Mouse (Mus musculus) megakaryocyte progenitor cell, adult 5-6 weeks (primary cell): ENCODE results near the gene Olfr67. TPM values are rescaled to one million over a fixed set of nuclear protein-coding genes. Genes with fewer than 3 reads are reported as not detected.
"Not testable (repeated sequence)": the region's sequence is repeated elsewhere in the genome, so short reads cannot be mapped to it uniquely, and the experiment has no call there.

ENCODE experiments used
- ATAC-seq: replicated peaks from 2 replicates; pipeline ENCODE4 v1.8.0; 2016; ENCODE audit warnings: mild to moderate bottlenecking, moderate TSS enrichment, inconsistent platforms; ENCODE audit not compliant: poor library complexity
- total RNA-seq, 2 experiments: library from RNA; stranded (forward) in 1 of 2; stranded (reverse) in 1 of 2; fragments of 157-497, 149-512 nt in 1 of 2; fragments of 200-1000 nt in 1 of 2; gene quantifications; 2 replicates each; pipeline versions ENCODE4 v1.2.3 to v1.2.4; 2015 to 2017

The Olfr67 gene
- total RNA-seq, 2 experiments from 2014 or later: not detected

- ATAC-seq: peak; percentile 69
Observed at GRCm38 (mm10) chr7:103777652-103778051, 14.0 kb downstream of the Olfr67 start.

DNA sequence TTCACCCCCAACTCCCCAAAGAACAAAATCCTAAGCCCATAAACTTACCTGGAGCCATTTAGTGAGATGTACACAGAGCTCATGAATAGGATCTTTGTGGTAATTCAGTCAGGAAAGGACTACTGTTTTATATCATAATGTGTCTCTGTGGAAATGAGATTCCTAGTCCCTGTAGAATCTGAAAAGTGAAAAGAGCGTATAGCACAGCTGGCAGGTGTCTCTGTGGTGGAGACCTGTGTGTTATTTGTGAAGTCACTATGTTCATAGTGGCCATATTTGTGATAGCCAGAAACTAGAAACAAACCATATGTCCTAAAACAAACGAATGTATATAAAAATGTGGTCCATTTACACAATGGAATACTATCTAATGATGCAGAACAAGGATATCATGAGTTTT, 20.1 kb downstream of the Olfr67 start, which contains the start of gene Olfr69:
TSS of gene Olfr69 (minus strand) at position 101 of the 400 bp plus-strand sequence.
- no peak for ATAC-seq

- peak; percentile 87 for ATAC-seq
Observed at GRCm38 (mm10) chr7:103767687-103768086, 23.9 kb downstream of the Olfr67 start.

- ATAC-seq: not testable (repeated sequence)
Observed at GRCm38 (mm10) chr7:103762212-103762611, 29.4 kb downstream of the Olfr67 start.

DNA sequence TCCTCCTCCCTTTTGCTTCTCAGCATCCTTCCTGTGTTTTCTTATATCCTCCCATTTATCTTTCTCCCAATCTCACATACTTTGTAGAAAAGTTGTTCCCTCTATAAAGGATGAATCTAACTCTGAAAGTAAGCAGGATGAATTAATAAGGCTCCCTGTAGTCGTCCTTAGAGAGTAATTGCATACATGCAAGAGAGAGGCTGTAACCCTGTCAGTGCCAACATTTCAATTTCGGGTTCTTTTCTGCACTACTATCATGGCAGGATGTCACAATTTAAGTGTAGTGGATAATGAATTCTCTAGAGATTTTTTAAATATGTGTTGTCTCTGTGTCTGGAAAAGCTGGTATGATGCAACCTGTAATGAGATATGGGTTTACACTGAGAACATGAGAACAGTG, 34.4 kb downstream of the Olfr67 start, which contains the start of gene Olfr630:
TSS of gene Olfr630 (minus strand) at position 101 of the 400 bp plus-strand sequence.
- ATAC-seq: no peak

DNA sequence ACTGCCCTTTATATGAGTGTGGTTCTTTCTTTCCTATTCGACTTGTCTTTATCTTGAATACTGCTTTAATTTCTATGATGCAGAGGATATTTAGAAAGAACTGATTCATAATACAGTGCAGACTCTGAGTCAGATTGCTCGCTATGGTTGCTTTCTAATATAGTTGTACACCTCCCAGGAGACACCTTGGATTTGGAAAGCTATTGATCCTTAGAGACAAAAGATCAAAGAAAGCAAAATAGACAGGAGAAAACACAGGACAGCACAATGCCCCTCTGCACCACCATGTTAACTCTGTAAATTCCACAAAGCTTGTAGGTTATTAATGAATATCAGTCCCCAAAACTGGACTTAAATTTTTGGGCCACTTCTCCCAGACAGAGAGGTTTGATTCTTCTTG, 46.8 kb downstream of the Olfr67 start, which contains the start of gene Olfr629:
TSS of gene Olfr629 (minus strand) at position 101 of the 400 bp plus-strand sequence.
- no peak for ATAC-seq

Other genes with a start within 250 kb of the Olfr67 start
Only the 30 nearest of the 34 such genes appear.
- not detected in 2 replicates for gene Olfr616, start 222.7 kb downstream of the Olfr67 start, total RNA-seq (2015)
- not detected in 2 replicates for gene Olfr616, start 222.7 kb downstream of the Olfr67 start, total RNA-seq (2017)
- gene Olfr617, start 218.8 kb downstream of the Olfr67 start, total RNA-seq (2015): not detected in 2 replicates
- not detected in 2 replicates for gene Olfr617, start 218.8 kb downstream of the Olfr67 start, total RNA-seq (2017)
- not detected in 2 replicates for gene Olfr618, start 201.7 kb downstream of the Olfr67 start, total RNA-seq (2015)
- gene Olfr618, start 201.7 kb downstream of the Olfr67 start, total RNA-seq (2017): not detected in 2 replicates
- gene Olfr619, start 191.2 kb downstream of the Olfr67 start, total RNA-seq (2015): not detected in 2 replicates
- not detected in 2 replicates for gene Olfr619, start 191.2 kb downstream of the Olfr67 start, total RNA-seq (2017)
- gene Olfr620, start 179.3 kb downstream of the Olfr67 start, total RNA-seq (2015): not detected in 2 replicates
- gene Olfr620, start 179.3 kb downstream of the Olfr67 start, total RNA-seq (2017): not detected in 2 replicates
- gene Olfr622, start 149.1 kb downstream of the Olfr67 start, total RNA-seq (2015): not detected in 2 replicates
- gene Olfr622, start 149.1 kb downstream of the Olfr67 start, total RNA-seq (2017): not detected in 2 replicates
- gene Olfr623, start 128.1 kb downstream of the Olfr67 start, total RNA-seq (2015): not detected in 2 replicates
- gene Olfr623, start 128.1 kb downstream of the Olfr67 start, total RNA-seq (2017): not detected in 2 replicates
- 0.02 TPM in 1 of 2 replicates, not detected in the other for gene Olfr624, start 120.6 kb downstream of the Olfr67 start, total RNA-seq (2015)
- gene Olfr624, start 120.6 kb downstream of the Olfr67 start, total RNA-seq (2017): 0.12 TPM in 1 of 2 replicates, not detected in the other
- gene Olfr625-ps1, start 109.1 kb downstream of the Olfr67 start, total RNA-seq (2015): not detected in 2 replicates
- gene Olfr625-ps1, start 109.1 kb downstream of the Olfr67 start, total RNA-seq (2017): not detected in 2 replicates
- gene Olfr243, start 77.2 kb downstream of the Olfr67 start, total RNA-seq (2015): not detected in 2 replicates
- not detected in 2 replicates for gene Olfr243, start 77.2 kb downstream of the Olfr67 start, total RNA-seq (2017)
- gene Olfr628, start 61.4 kb downstream of the Olfr67 start, total RNA-seq (2015): not detected in 2 replicates
- not detected in 2 replicates for gene Olfr628, start 61.4 kb downstream of the Olfr67 start, total RNA-seq (2017)
- not detected in 2 replicates for gene Olfr629, start 46.9 kb downstream of the Olfr67 start, total RNA-seq (2015)
- not detected in 2 replicates for gene Olfr629, start 46.9 kb downstream of the Olfr67 start, total RNA-seq (2017)
- gene Olfr630, start 34.5 kb downstream of the Olfr67 start, total RNA-seq (2015): not detected in 2 replicates
- not detected in 2 replicates for gene Olfr630, start 34.5 kb downstream of the Olfr67 start, total RNA-seq (2017)
- not detected in 2 replicates for gene Olfr69, start 20.2 kb downstream of the Olfr67 start, total RNA-seq (2015)
- gene Olfr69, start 20.2 kb downstream of the Olfr67 start, total RNA-seq (2017): not detected in 2 replicates
- not detected in 2 replicates for gene Olfr68, start 12.1 kb downstream of the Olfr67 start, total RNA-seq (2015)
- not detected in 2 replicates for gene Olfr68, start 12.1 kb downstream of the Olfr67 start, total RNA-seq (2017)
- 16.9 and 36.5 TPM in 2 replicates for gene Hbb-bt, start 22.2 kb upstream of the Olfr67 start, total RNA-seq (2015)
- gene Hbb-bt, start 22.2 kb upstream of the Olfr67 start, total RNA-seq (2017): 0.71 and 3.5 TPM in 2 replicates
- 25.1 and 66.9 TPM in 2 replicates for gene Hbb-bs, start 36.3 kb upstream of the Olfr67 start, total RNA-seq (2015)
- 7.5 and 24.0 TPM in 2 replicates for gene Hbb-bs, start 36.3 kb upstream of the Olfr67 start, total RNA-seq (2017)
- not detected in 2 replicates for gene Hbb-bh2, start 48.7 kb upstream of the Olfr67 start, total RNA-seq (2015)
- not detected in 2 replicates for gene Hbb-bh2, start 48.7 kb upstream of the Olfr67 start, total RNA-seq (2017)
- gene Hbb-bh1, start 51.3 kb upstream of the Olfr67 start, total RNA-seq (2015): not detected in 2 replicates
- gene Hbb-bh1, start 51.3 kb upstream of the Olfr67 start, total RNA-seq (2017): not detected in 2 replicates
- gene Hbb-y, start 61.4 kb upstream of the Olfr67 start, total RNA-seq (2015): not detected in 2 replicates
- not detected in 2 replicates for gene Hbb-y, start 61.4 kb upstream of the Olfr67 start, total RNA-seq (2017)
- not detected in 2 replicates for gene Olfr66, start 94.4 kb upstream of the Olfr67 start, total RNA-seq (2015)
- gene Olfr66, start 94.4 kb upstream of the Olfr67 start, total RNA-seq (2017): not detected in 2 replicates
- gene Olfr64, start 102.7 kb upstream of the Olfr67 start, total RNA-seq (2015): not detected in 2 replicates
- gene Olfr64, start 102.7 kb upstream of the Olfr67 start, total RNA-seq (2017): not detected in 2 replicates
- gene Olfr65, start 111.7 kb upstream of the Olfr67 start, total RNA-seq (2015): not detected in 2 replicates
- not detected in 2 replicates for gene Olfr65, start 111.7 kb upstream of the Olfr67 start, total RNA-seq (2017)
- gene Olfr631, start 137.0 kb upstream of the Olfr67 start, total RNA-seq (2015): not detected in 2 replicates
- not detected in 2 replicates for gene Olfr631, start 137.0 kb upstream of the Olfr67 start, total RNA-seq (2017)
- not detected in 2 replicates for gene Olfr632, start 142.5 kb upstream of the Olfr67 start, total RNA-seq (2015)
- gene Olfr632, start 142.5 kb upstream of the Olfr67 start, total RNA-seq (2017): not detected in 2 replicates
- gene Olfr633, start 152.6 kb upstream of the Olfr67 start, total RNA-seq (2015): not detected in 2 replicates
- not detected in 2 replicates for gene Olfr633, start 152.6 kb upstream of the Olfr67 start, total RNA-seq (2017)
- gene Olfr635, start 179.3 kb upstream of the Olfr67 start, total RNA-seq (2015): not detected in 2 replicates
- gene Olfr635, start 179.3 kb upstream of the Olfr67 start, total RNA-seq (2017): not detected in 2 replicates
- not detected in 2 replicates for gene Olfr638, start 206.9 kb upstream of the Olfr67 start, total RNA-seq (2015)
- not detected in 2 replicates for gene Olfr638, start 206.9 kb upstream of the Olfr67 start, total RNA-seq (2017)
- gene Olfr639, start 225.5 kb upstream of the Olfr67 start, total RNA-seq (2015): 0.02 TPM in 1 of 2 replicates, not detected in the other
- gene Olfr639, start 225.5 kb upstream of the Olfr67 start, total RNA-seq (2017): not detected in 2 replicates
- gene Olfr640, start 233.8 kb upstream of the Olfr67 start, total RNA-seq (2015): not detected in 2 replicates
- gene Olfr640, start 233.8 kb upstream of the Olfr67 start, total RNA-seq (2017): not detected in 2 replicates